Mouse (Mus musculus) brain, embryonic 18.5 days (tissue): ENCODE data around the gene Dync2li1.

Source experiments
- DNase-seq: peaks from one replicate; pipeline ENCODE4 v3.0.0-alpha.2; 2012; ENCODE audit warnings: low read depth, low spot score

Gene Dync2li1

GRCm38 (mm10) chr17:84645894-84646293 is 19.6 kb downstream of the Dync2li1 start:
- no peak for DNase-seq

GRCm38 (mm10) chr17:84646477-84646876 is 20.2 kb downstream of the Dync2li1 start:
- DNase-seq, result no peak

GRCm38 (mm10) chr17:84647630-84648029 is 21.3 kb downstream of the Dync2li1 start:
- no peak for DNase-seq

- DNase-seq, result no peak
These were observed 24.2 kb downstream of the Dync2li1 start for GRCm38 (mm10) chr17:84650302-84651017.

- DNase-seq, result no peak
These were observed 27.2 kb downstream of the Dync2li1 start for GRCm38 (mm10) chr17:84653544-84653943.

GRCm38 (mm10) chr17:84656205-84656604 is 29.9 kb downstream of the Dync2li1 start:
- DNase-seq, result no peak

- DNase-seq, result peak; percentile 49
These were observed 30.5 kb downstream of the Dync2li1 start for GRCm38 (mm10) chr17:84656653-84657421.

- no peak for DNase-seq
These were observed 31.1 kb downstream of the Dync2li1 start for GRCm38 (mm10) chr17:84657422-84657732.

- no peak for DNase-seq
These were observed 31.5 kb downstream of the Dync2li1 start for GRCm38 (mm10) chr17:84657782-84658181.

- DNase-seq, result no peak
These were observed 31.9 kb downstream of the Dync2li1 start for GRCm38 (mm10) chr17:84658195-84658594.

GRCm38 (mm10) chr17:84658951-84659350 is 32.7 kb downstream of the Dync2li1 start:
- DNase-seq, result no peak

- no peak for DNase-seq
These were observed 38.8 kb downstream of the Dync2li1 start for GRCm38 (mm10) chr17:84665053-84665452.

- no peak for DNase-seq
These were observed 39.4 kb downstream of the Dync2li1 start for GRCm38 (mm10) chr17:84665691-84666090.

GRCm38 (mm10) chr17:84667848-84668247 is 41.6 kb downstream of the Dync2li1 start:
- DNase-seq, result no peak

GRCm38 (mm10) chr17:84672376-84673369 is 46.4 kb downstream of the Dync2li1 start:
- DNase-seq, result no peak

- DNase-seq, result no peak
These were observed 47.8 kb downstream of the Dync2li1 start for GRCm38 (mm10) chr17:84674048-84674447.

- no peak for DNase-seq
These were observed 48.9 kb downstream of the Dync2li1 start for GRCm38 (mm10) chr17:84675204-84675603.

- no peak for DNase-seq
These were observed 49.7 kb downstream of the Dync2li1 start, which contains the start of gene Abcg8 for GRCm38 (mm10) chr17:84675951-84676366. Gene Abcg8 (plus strand): TSS chr17:84676302.

GRCm38 (mm10) chr17:84677595-84677994 is 51.3 kb downstream of the Dync2li1 start:
- DNase-seq, result no peak

- no peak for DNase-seq
These were observed 55.4 kb downstream of the Dync2li1 start for GRCm38 (mm10) chr17:84681670-84682069.
